Mouse (Mus musculus): ENCODE results near the gene Zfp629. TPM values are rescaled to one million over a fixed set of nuclear protein-coding genes. Genes with fewer than 3 reads are reported as not detected.

The Zfp629 gene
- total and polyA plus RNA-seq, 3 experiments, result 9.0 to 23.2 (median 11.3) TPM

DNA sequence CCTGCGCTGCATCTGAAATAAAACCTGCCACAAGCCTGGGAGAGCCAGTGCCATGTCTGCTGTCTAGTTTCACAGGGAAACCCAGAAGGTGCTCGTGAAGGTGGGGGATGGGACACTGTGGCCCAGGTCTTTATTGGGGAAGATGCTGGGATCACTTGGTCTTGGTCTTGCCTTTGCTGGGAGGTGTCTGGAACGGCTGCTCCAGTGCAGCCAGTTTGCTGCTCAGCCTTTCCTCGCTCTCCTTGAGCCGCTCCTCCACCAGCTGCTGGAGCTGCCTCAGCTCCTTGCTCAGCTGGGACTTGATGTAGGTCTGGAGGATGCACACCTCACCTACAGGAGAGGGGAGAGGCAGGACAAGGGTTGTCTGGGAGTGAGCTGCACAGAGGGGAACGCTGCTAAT lies 32.3 kb downstream of the Zfp629 start:
- ATAC-seq (ENCODE audit: extremely low read depth, insufficient number of reproducible peaks, low FRiP score, poor library complexity, severe bottlenecking) (no peak), DNase-seq (ENCODE audit: low spot score) (no peak)
- no peaks in the 10 kb centered on the region for H3K27me3 ChIP-seq (ENCODE audit: insufficient read depth, low read length)
- H3K36me3 ChIP-seq (replicated peaks), result peaks cover 81% of the 10 kb centered on the region
- H3K9me3 ChIP-seq (replicated peaks), result no peaks in the 10 kb centered on the region
- H3K4me1 ChIP-seq (ENCODE audit: insufficient read depth, low read depth, low read length), result peaks cover 27% of the 10 kb centered on the region
- H3K4me3 ChIP-seq (ENCODE audit: low read depth, low read length), result no peak overlapping the region
- no peak for TF ChIP-seq POLR2AphosphoS5 (IDR thresholded peaks at IDR 0.05; ENCODE audit: insufficient replicate concordance, low read depth, low read length)
- no peak for TF ChIP-seq GATA2 (IDR thresholded peaks at IDR 0.05; ENCODE audit: borderline replicate concordance, low read depth, low read length)
- no peak for TF ChIP-seq TAL1 (conservative IDR thresholded peaks at IDR 0.05; ENCODE audit: low read depth, low read length)
- TF ChIP-seq GATA1 (IDR thresholded peaks at IDR 0.05; ENCODE audit: borderline replicate concordance, low read length), result no peak
- no peak for TF ChIP-seq CTCF (IDR thresholded peaks at IDR 0.05; ENCODE audit: low read depth, low read length)

GRCm38 (mm10) chr7:127574115-127574514 lies 41.5 kb downstream of the Zfp629 start:
- TF ChIP-seq POLR2AphosphoS5 (IDR thresholded peaks at IDR 0.05; ENCODE audit: insufficient replicate concordance, low read depth, low read length), result no peak
- no peak for TF ChIP-seq CTCF (IDR thresholded peaks at IDR 0.05; ENCODE audit: low read depth, low read length)
- TF ChIP-seq GATA1 (IDR thresholded peaks at IDR 0.05; ENCODE audit: borderline replicate concordance, low read length), result no peak
- TF ChIP-seq TAL1 (conservative IDR thresholded peaks at IDR 0.05; ENCODE audit: low read depth, low read length), result no peak
- no peak for TF ChIP-seq GATA2 (IDR thresholded peaks at IDR 0.05; ENCODE audit: borderline replicate concordance, low read depth, low read length)
- peaks cover 23% of the 10 kb centered on the region for H3K4me1 ChIP-seq (ENCODE audit: insufficient read depth, low read depth, low read length)
- H3K9me3 ChIP-seq (replicated peaks), result no peaks in the 10 kb centered on the region
- H3K36me3 ChIP-seq (replicated peaks), result peaks cover 58% of the 10 kb centered on the region
- no peak for ATAC-seq (ENCODE audit: extremely low read depth, insufficient number of reproducible peaks, low FRiP score, poor library complexity, severe bottlenecking)
- H3K27me3 ChIP-seq (ENCODE audit: insufficient read depth, low read length), result no peaks in the 10 kb centered on the region
- DNase-seq (ENCODE audit: low spot score), result no peak
- H3K4me3 ChIP-seq (ENCODE audit: low read depth, low read length), result peak overlapping the region; percentile 85

GRCm38 (mm10) chr7:127573503-127574008 lies 42.0 kb downstream of the Zfp629 start:
- Histone ChIP-seq H3K27me3 (ENCODE audit: insufficient read depth, low read length) (no peaks in the 10 kb centered on the region), H3K4me3 (ENCODE audit: low read depth, low read length) (peak overlapping the region; percentile 85), H3K36me3 (replicated peaks) (peaks cover 59% of the 10 kb centered on the region), H3K9me3 (replicated peaks) (no peaks in the 10 kb centered on the region), H3K4me1 (ENCODE audit: insufficient read depth, low read depth, low read length) (peaks cover 23% of the 10 kb centered on the region)
- DNase-seq (ENCODE audit: low spot score) (peak; percentile 30), ATAC-seq (ENCODE audit: extremely low read depth, insufficient number of reproducible peaks, low FRiP score, poor library complexity, severe bottlenecking) (no peak)
- no peak for TF ChIP-seq CTCF (IDR thresholded peaks at IDR 0.05; ENCODE audit: low read depth, low read length)
- no peak for TF ChIP-seq GATA1 (IDR thresholded peaks at IDR 0.05; ENCODE audit: borderline replicate concordance, low read length)
- TF ChIP-seq GATA2 (IDR thresholded peaks at IDR 0.05; ENCODE audit: borderline replicate concordance, low read depth, low read length), result no peak
- no peak for TF ChIP-seq TAL1 (conservative IDR thresholded peaks at IDR 0.05; ENCODE audit: low read depth, low read length)
- TF ChIP-seq POLR2AphosphoS5 (IDR thresholded peaks at IDR 0.05; ENCODE audit: insufficient replicate concordance, low read depth, low read length), result no peak

GRCm38 (mm10) chr7:127572895-127573471 lies 42.6 kb downstream of the Zfp629 start, which contains the start of gene Phkg2:
TSS of gene Phkg2 (plus strand) at chr7:127573340.
- TF ChIP-seq GATA2 (IDR thresholded peaks at IDR 0.05; ENCODE audit: borderline replicate concordance, low read depth, low read length) (no peak), POLR2AphosphoS5 (IDR thresholded peaks at IDR 0.05; ENCODE audit: insufficient replicate concordance, low read depth, low read length) (no peak), TAL1 (conservative IDR thresholded peaks at IDR 0.05; ENCODE audit: low read depth, low read length) (no peak), CTCF (IDR thresholded peaks at IDR 0.05; ENCODE audit: low read depth, low read length) (no peak), GATA1 (IDR thresholded peaks at IDR 0.05; ENCODE audit: borderline replicate concordance, low read length) (no peak)
- Histone ChIP-seq H3K9me3 (replicated peaks) (no peaks in the 10 kb centered on the region), H3K4me3 (ENCODE audit: low read depth, low read length) (peak within 1 kb of the TSS; percentile 85), H3K4me1 (ENCODE audit: insufficient read depth, low read depth, low read length) (peaks cover 23% of the 10 kb centered on the region), H3K27me3 (ENCODE audit: insufficient read depth, low read length) (no peaks in the 10 kb centered on the region), H3K36me3 (replicated peaks) (peaks cover 54% of the 10 kb centered on the region)
- peak; percentile 99 for DNase-seq (ENCODE audit: low spot score)
- ATAC-seq (ENCODE audit: extremely low read depth, insufficient number of reproducible peaks, low FRiP score, poor library complexity, severe bottlenecking), result peak; percentile 96

- DNase-seq (ENCODE audit: low spot score) (no peak), ATAC-seq (ENCODE audit: extremely low read depth, insufficient number of reproducible peaks, low FRiP score, poor library complexity, severe bottlenecking) (no peak)
- Histone ChIP-seq H3K36me3 (replicated peaks) (peaks cover 79% of the 10 kb centered on the region), H3K4me1 (ENCODE audit: insufficient read depth, low read depth, low read length) (no peaks in the 10 kb centered on the region), H3K9me3 (replicated peaks) (no peaks in the 10 kb centered on the region), H3K27me3 (ENCODE audit: insufficient read depth, low read length) (no peaks in the 10 kb centered on the region), H3K4me3 (ENCODE audit: low read depth, low read length) (no peak overlapping the region)
- no peak for TF ChIP-seq POLR2AphosphoS5 (IDR thresholded peaks at IDR 0.05; ENCODE audit: insufficient replicate concordance, low read depth, low read length)
- no peak for TF ChIP-seq GATA2 (IDR thresholded peaks at IDR 0.05; ENCODE audit: borderline replicate concordance, low read depth, low read length)
These were observed 51.0 kb downstream of the Zfp629 start for GRCm38 (mm10) chr7:127564381-127565150.

GRCm38 (mm10) chr7:127561340-127561858 lies 54.2 kb downstream of the Zfp629 start, which contains the start of gene Tmem265:
TSS of gene Tmem265 (plus strand) at chr7:127561390.
- TF ChIP-seq GATA1 (IDR thresholded peaks at IDR 0.05; ENCODE audit: borderline replicate concordance, low read length) (no peak), CTCF (IDR thresholded peaks at IDR 0.05; ENCODE audit: low read depth, low read length) (no peak), GATA2 (IDR thresholded peaks at IDR 0.05; ENCODE audit: borderline replicate concordance, low read depth, low read length) (no peak), TAL1 (conservative IDR thresholded peaks at IDR 0.05; ENCODE audit: low read depth, low read length) (no peak), POLR2AphosphoS5 (IDR thresholded peaks at IDR 0.05; ENCODE audit: insufficient replicate concordance, low read depth, low read length) (no peak)
- Histone ChIP-seq H3K4me3 (ENCODE audit: low read depth, low read length) (no peak within 1 kb of the TSS), H3K4me1 (ENCODE audit: insufficient read depth, low read depth, low read length) (no peaks in the 10 kb centered on the region), H3K36me3 (replicated peaks) (peaks cover 87% of the 10 kb centered on the region), H3K9me3 (replicated peaks) (no peaks in the 10 kb centered on the region), H3K27me3 (ENCODE audit: insufficient read depth, low read length) (no peaks in the 10 kb centered on the region)
- ATAC-seq (ENCODE audit: extremely low read depth, insufficient number of reproducible peaks, low FRiP score, poor library complexity, severe bottlenecking) (no peak), DNase-seq (ENCODE audit: low spot score) (no peak)
